Mouse (Mus musculus) monocyte, adult 2 months (primary cell): ENCODE results near the gene Siah1b.

Source experiments
- DNase-seq, 2 experiments: peaks; one replicate each; pipeline ENCODE4 v3.0.0; 2022; ENCODE audit warnings: low spot score in 2 of 2, low read depth in 1 of 2

The Siah1b gene

GRCm38 (mm10) chrX:164076040-164076775 lies at the start of gene Siah1b:
Gene Siah1b, minus strand, starts transcription at chrX:164076493.
- peak; percentile 75 to 87 for DNase-seq

- no peak for DNase-seq
These were observed 47.6 kb upstream of the Siah1b start for GRCm38 (mm10) chrX:164123942-164124341.

- DNase-seq = no peak
These were observed 37.5 kb upstream of the Siah1b start for GRCm38 (mm10) chrX:164113744-164114143.

- DNase-seq = no peak
These were observed 34.9 kb upstream of the Siah1b start for GRCm38 (mm10) chrX:164111146-164111545.

GRCm38 (mm10) chrX:164102656-164103055 lies 26.4 kb upstream of the Siah1b start:
- no peak for DNase-seq

GRCm38 (mm10) chrX:164102198-164102597 lies 25.9 kb upstream of the Siah1b start:
- DNase-seq = no peak

GRCm38 (mm10) chrX:164101483-164101882 lies 25.2 kb upstream of the Siah1b start:
- no peak for DNase-seq

- no peak for DNase-seq
These were observed 19.5 kb upstream of the Siah1b start for GRCm38 (mm10) chrX:164095838-164096237.

GRCm38 (mm10) chrX:164093435-164093834 lies 17.1 kb upstream of the Siah1b start:
- DNase-seq = no peak

- no peak for DNase-seq
These were observed 16.2 kb upstream of the Siah1b start for GRCm38 (mm10) chrX:164092300-164093169.

GRCm38 (mm10) chrX:164089916-164090315 lies 13.6 kb upstream of the Siah1b start:
- DNase-seq = no peak

- DNase-seq = no peak
These were observed 12.3 kb upstream of the Siah1b start, which contains the start of gene Cltrn for GRCm38 (mm10) chrX:164088582-164088981. Gene Cltrn, plus strand, starts transcription at chrX:164088830.

GRCm38 (mm10) chrX:164082030-164082429 lies 5.7 kb upstream of the Siah1b start:
- DNase-seq = no peak

GRCm38 (mm10) chrX:164068968-164069367 lies 7.3 kb downstream of the Siah1b start:
- DNase-seq = no peak

GRCm38 (mm10) chrX:164066185-164066584 lies 10.1 kb downstream of the Siah1b start:
- DNase-seq = peak; percentile 1 to 9

- DNase-seq = no peak
These were observed 17.2 kb downstream of the Siah1b start for GRCm38 (mm10) chrX:164059070-164059469.

- DNase-seq = no peak
These were observed 17.8 kb downstream of the Siah1b start for GRCm38 (mm10) chrX:164058523-164058922.

- DNase-seq = no peak
These were observed 20.6 kb downstream of the Siah1b start for GRCm38 (mm10) chrX:164055726-164056125.

- no peak for DNase-seq
These were observed 29.6 kb downstream of the Siah1b start for GRCm38 (mm10) chrX:164046736-164047135.

GRCm38 (mm10) chrX:164042069-164042468 lies 34.2 kb downstream of the Siah1b start:
- DNase-seq = no peak

GRCm38 (mm10) chrX:164038882-164039281 lies 37.4 kb downstream of the Siah1b start:
- no peak for DNase-seq

GRCm38 (mm10) chrX:164035931-164036330 lies 40.4 kb downstream of the Siah1b start:
- no peak for DNase-seq
